Mouse (Mus musculus) left cerebral cortex, adult 9 months (tissue): ENCODE results near the gene BC037034.
"Not testable (repeated sequence)": the region's sequence is repeated elsewhere in the genome, so short reads cannot be mapped to it uniquely, and the experiment has no call there.

Source experiments
- DNase-seq, 2 experiments: peaks; one replicate each; pipeline ENCODE4 v3.0.0; 2022; ENCODE audit warnings: low spot score in 2 of 2

The BC037034 gene

DNA sequence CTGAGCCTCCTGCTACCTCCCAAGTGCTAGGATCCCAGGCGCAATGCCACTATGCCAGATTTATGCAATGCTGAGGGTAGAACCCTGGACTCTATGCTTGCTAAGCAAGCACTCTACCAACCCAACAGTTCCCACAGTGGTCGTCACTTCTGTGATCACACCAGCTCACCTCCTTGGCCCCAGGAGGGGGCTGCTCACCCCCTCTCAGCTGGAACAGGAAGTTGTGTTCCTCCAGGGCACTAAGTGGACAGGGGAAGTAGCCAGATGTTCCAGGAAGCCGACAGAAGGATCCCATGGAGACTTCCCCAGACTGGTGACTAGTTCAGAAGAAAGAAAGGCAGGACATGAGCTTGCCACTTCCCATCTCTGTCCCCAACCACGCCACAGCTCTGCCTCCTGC is 1.8 kb downstream of the BC037034 start:
- no peak for DNase-seq

DNA sequence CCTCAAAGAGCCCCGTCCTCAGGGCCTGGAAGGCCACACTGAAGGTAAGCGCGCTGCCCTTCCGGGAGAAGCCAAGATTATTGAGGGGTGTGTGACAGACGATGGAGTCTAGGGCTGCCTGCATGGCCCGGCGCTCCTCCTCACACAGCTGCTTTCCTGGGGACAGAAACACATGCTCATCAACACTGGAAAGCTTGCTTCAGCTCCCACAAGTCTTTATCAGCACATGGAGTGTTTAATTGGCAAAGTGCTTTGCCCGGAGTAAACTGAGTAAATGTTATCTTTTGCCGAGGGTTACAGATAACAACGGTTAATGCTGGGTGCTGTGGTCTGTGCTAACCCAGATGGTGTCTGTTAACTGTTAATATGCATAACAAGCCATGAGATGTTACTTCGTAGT is 3.0 kb downstream of the BC037034 start:
- DNase-seq, result no peak

DNA sequence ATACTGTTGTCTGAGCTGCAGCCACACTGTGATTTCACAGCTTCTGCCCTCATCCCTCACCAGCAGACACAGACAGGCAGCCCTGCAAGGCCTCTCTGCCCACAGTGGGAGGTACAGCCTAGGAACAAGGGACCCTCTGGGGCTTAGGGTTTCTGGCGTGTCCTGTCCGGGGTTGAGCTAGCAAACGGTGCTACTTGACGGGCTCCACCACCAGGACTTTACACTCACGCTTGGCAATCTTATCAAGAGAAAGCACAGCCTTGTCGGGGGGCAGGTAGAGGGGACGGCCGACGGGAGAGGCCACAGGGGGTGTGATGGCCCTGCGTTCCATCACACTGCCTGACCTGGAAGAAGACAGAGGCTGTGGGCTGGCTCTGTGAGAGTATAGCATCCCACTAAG is 3.8 kb downstream of the BC037034 start:
- DNase-seq, result no peak

DNA sequence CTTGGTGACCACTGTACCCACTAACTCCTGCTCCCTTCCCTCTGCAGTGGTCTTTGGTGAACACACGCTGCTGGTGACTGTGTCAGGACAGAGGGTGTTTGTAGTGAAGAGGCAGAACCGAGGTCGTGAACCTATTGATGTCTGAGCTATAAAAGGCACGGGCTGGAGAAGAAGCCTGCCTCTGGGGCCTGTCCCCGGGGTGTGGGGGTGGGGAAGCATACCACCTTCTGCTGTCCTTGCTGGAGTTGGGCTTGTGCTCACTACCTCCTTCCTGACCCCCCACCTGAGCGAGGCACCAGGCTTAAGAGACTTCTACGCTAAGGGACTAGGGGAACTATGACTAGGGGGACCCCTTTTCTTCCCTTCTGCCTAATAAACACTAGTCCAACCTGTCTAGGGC is 4.8 kb downstream of the BC037034 start:
- DNase-seq, result no peak

DNA sequence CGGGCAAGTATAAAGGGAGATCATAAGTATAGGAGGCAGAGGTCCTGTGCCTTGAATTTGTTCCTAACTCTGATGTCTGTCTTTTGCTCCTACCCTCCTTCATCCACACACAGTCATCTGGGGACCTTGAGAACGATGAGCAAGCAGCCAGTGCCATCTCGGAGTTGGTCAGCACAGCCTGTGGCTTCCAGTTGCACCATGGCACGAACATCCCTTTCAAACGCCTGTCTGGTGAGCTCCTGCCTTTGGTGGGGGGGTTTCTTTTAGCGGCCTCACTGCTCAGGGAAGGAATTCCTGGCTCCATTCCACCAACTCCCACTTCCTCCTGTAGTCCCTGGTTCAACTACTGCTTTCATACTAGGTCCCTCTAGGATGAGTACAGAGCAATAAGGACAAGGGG is 5.3 kb downstream of the BC037034 start:
- DNase-seq, result no peak

DNA sequence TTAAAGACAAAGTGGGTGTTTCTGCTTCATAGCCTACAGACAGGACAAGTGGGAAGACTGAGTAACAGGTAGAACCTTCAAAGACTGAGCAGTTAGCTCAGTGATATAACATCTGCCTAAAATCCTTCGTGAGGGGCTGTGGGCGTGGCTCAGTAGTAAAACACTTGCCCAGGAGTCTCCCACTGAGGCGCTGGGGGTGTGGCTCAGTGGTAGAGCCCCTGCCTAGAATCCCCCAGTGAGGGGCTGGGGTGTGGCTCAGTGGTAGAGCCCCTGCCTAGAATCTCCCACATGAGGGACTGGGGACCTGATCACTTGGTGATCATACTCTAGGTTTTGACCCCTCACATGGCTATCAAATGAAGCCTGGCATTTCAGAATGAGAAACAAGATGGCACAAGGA is 5.8 kb downstream of the BC037034 start:
- no peak for DNase-seq

DNA sequence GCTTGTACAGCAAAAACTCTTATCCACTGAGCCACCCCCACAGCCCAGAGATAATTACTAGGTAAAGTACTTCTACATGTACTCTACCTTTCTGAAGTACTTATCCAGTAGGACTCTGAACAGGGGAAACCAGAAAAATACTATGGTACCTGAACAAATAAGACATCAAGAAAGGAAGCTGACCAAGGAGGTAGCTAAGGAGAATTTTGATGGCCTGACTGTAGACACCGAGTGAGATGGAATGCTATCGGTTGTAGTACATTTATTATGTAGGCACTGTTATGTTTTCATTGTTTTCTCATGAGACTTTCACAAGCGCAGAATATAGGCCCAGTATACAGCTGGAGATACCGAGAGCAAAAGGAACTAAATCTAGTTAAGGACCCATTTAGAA is 6.3 kb downstream of the BC037034 start:
- DNase-seq, result no peak

DNA sequence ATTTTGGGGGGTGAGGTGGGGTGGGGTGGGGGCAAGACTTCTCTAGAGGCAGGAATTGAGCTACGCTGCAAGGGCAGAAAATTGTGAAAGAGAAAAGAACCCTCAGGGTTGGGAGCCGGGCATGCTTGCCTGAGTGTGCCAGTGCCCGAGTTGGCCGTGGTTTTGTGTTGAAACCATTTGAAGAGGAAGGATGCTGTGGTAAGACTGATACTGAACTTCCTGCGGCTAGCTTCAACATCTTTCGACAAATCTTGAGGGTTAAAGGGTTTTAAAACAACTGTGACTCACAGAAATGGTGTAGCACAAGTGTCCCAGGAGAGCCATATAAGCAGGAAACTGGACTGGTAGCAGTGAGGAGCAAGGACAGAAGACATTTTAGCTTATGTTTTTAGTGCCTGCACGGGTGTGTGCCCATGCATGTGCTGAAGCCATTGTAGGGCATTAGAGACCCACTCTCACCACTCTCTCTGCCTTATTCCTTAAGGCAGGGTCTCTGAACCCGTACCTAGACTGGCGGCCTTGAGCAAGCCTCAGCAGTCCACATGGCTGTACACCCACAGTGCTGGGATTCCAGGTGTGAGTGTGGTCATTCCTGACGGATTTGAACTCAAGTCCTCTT is 6.8 kb downstream of the BC037034 start:
- DNase-seq, result no peak

DNA sequence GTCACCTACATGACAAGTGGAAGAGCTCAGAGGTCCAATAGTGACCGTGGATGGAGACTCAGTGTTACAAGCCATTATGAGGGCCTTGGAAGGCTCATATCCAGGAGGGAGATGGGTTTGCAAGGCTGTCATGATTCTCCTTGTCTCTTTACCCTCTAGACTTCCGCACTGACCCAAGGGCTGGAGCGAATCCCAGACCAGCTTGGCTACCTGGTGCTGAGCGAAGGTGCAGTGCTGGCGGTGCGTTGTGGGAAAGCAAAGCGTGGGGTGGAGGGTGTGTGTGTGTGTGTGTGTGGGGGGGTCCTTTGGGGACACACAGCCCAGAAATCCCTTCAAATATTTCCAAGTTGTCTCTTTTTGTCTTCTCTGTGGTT is 7.8 kb downstream of the BC037034 start:
- no peak for DNase-seq

DNA sequence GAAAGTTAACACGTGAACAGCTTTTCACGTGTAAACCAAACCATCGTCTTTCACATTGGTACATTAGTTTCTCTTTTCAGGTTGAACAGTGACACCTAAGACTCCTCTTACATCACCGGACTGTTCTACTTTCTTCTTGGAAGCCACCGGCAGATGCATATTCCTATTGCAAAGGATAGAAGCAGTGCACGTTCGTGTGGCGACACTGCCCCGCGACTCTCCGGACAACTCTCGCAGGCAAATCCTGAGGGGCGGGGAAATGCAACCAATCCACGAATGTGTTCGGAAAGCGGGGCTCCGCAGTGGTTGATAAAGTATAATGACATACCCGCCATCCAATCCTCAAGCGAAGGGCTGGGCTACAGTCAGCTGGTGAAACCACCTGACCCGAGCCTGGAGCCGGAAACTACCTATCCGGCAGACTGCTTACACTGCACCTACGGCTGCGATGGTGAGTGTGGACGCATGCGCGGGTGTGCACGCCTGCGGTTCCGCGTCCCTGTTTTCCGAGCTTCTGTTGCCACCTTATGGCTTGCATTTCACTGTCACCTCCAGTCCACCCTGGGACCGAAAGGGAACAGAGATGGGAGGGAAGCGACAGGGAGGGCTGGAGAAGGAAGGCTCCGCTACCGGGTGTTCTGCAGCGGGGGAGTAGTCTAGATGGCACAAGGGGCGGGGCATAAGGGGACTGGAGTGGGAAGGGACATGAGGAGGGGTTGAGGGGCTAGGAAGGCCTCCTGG is 8.3 kb downstream of the BC037034 start, which contains the start of gene Lamtor4:
Gene Lamtor4 (plus strand): TSS at position 130 of the 741 bp plus-strand sequence.
- peak; percentile 96 to 98 for DNase-seq

DNA sequence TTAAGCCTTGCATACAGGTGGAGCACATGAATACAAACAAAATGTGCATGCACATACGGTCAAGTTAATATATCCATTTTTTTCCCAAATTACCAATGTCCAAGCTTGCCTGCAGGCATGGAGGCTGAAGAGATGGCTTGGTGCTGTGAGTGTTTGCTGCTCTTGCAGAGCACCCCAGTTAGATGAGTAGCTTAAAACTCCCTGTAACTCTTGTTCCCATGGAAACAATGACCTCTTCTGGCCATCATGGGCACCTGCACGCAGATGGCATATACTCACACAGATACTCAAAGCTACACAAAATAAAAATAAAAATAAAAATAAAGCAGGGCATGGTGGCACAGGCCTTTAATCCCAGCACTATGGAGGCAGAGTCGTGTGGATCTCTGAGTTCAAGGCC is 10.8 kb downstream of the BC037034 start:
- DNase-seq, result no peak

DNA sequence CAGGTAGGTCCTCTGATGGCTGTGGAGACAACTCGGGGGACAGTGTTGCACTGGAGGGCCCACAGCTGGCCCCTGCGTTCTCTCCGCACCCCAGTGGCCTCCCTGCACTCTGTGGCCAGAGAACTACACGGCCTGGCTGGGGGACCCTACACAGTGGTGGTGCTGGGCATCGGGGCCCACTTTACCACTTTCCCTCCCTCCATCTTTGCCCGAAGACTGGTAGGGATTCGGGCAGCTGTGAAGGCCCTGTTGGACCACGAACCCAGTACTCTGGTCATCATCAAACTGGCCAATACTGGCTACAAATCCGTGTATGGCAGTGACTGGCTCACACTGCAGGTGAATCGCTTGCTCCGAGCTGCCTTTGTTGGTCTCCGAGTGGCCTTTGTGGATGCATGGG is 12.7 kb downstream of the BC037034 start:
- DNase-seq, result no peak

DNA sequence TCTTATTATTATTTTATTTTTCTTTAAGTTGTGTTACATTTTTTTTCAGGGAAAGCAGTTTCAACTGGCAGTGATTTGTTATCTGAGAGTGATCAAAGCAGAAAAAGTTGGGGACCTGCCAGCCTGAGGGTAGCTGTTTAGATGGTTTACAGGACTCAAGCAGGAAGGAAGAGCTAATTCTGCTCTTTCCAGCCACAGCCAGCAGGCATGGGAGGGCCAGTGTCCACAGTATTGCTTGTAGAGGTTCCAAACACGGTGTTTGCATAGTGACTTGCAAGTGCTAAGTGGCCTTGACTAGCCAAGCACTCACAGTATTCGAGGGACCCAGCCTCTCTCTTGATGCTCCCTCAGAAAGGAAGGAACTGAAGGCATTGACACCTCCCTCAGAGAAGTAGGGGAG is 22.3 kb downstream of the BC037034 start:
- DNase-seq, result no peak

DNA sequence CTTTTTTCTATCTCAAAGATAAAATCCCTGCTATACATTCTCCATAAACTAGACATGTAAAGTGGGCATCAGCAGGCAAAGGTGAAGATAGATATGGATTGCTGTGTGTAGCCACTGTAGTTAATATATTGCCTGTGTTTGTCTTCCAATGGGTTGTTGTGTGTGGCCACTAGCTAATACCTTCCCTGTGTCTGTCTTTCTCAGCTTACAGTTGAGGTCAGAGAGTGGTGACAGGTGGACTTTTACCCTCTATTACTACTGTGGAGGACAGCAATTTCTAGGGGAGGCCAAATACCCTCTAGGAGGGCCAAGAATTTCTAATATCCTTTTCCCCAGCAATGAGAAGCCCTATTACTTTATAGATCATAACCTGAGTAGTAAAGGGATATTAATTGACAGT is 29.6 kb downstream of the BC037034 start:
- DNase-seq, result no peak

DNA sequence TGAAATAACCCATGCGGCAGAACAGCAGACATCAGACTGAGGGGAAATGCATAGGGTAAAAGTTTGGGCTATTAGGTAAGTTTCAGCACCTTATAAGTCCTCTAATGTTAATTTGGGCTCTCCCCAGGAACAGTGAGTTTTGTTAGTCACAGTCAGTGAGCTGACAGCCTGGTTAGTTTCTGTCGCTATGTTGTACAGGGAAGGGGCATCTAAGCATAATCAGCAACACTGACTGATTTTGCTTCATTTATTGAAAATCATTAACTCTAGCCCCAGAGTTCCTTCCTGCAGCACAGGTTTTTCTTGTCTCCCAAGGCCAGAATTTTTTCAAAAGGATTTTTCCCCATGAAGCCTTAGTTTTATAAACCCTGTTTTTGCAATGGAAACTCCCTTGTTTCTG is 30.1 kb downstream of the BC037034 start:
- DNase-seq, result no peak

DNA sequence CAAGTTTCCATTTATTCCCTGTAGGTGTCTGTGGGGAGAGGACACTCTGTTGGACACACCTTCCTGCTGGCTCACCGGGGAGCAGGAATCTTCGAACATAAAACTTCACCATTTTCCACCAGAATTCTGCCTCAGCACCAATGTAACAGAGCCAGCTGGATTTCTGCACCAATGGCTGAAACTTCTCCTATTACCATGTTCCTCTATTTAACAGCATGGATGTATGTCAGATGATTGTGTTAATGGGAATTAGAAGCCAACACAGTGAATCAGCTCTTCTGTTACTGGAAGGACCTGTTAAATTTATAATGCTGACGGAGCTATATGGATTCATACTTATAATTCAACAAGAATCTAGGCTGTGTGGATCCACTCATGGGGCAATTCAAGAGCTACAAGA is 34.3 kb downstream of the BC037034 start:
- no peak for DNase-seq

DNA sequence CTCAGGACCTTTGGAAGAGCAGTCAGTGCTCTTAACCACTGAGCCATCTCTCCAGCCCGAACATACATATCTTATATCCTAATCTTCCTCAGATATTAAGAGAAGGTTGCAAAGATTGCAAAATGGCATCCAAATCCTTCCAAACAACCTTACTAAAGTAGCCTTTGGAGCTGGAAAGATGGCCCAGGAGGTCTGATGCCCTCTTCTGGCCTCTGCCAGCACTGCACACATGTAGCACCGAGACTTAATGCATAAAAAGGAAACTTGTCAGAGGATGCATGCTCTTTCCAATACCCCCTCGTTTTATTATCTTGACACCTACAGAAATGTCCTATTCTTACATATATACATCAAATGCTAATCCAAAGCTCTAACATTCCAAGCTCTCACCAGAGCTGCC is 35.8 kb downstream of the BC037034 start:
- no peak for DNase-seq

DNA sequence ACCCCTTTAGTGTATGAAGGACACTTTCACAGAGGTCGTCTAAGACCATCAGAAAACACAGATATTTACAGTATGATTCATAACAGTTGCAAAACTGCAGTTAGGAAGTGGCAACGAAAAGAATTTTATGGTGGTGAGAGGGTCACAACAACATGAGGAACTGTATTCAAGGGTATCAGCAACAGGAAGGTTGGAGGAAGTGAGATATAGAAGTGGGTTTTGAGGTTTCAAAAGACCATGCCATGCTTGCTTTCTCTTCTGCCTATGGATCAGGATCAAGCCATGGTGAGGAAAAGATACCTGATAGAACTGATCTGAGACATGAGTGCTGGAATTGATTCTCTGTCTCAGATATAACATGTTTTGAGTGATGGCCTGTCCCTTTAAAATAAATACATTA is 36.5 kb downstream of the BC037034 start:
- no peak for DNase-seq

DNA sequence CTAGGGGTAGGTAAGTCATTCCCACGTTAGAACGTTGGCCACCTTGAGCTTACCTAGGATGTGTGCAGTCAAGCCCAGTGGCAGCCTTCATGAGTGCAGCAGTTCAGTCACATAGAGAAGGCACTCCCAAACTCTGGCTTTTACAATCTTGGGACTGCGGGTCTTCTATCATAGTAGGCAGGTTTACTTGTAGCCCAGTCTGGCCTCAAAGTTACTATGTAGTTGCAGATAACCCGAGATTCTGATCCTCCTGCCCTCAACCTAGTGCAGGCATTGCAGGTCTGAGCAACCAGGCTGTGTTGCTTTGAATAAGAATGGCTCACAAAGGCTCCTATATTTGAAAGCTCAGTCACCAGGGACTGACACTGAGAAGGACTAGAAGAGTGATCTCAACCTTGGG is 37.3 kb downstream of the BC037034 start:
- DNase-seq, result no peak

DNA sequence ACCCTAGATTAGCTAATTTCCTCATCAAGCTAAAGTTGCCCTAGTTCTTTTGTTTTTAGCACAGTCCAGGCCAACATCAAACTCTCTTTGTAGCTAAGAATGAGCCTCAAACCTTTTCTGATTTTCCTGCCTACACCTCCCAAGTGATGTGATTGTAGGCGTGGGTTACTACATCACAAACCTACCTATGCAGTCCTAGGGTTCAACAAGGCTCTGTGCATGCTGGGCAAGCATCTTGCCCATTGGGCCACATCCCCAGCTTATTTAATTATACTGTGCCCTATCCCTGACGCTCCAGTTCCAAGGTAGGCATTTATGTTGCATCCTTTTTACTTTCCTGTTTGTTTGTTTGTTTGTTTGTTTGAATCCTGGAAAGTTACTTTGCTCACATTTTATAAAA is 38.1 kb downstream of the BC037034 start, which contains the start of gene Nxpe5:
Gene Nxpe5 (plus strand): TSS at position 199 of the 400 bp plus-strand sequence.
- DNase-seq, result no peak

DNA sequence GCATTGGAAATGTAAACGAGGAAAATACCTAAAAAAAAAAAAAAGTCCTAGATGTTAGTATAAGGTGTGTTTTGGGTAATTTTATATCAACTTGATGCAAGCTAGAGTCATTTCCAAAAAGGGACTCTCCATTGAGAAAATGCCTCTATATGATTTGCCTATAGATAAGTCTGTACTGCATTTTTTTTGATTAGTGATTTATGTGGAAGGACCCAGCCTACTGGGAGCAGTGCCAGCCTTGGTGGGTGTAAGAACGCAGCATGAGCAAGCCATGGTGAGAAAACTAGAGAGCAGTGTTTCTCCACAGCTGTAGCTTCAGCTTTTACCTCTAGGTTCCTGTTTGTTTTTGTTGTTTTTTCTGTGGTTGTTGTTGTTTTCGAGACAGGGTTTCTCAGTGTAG is 40.5 kb downstream of the BC037034 start:
- no peak for DNase-seq

DNA sequence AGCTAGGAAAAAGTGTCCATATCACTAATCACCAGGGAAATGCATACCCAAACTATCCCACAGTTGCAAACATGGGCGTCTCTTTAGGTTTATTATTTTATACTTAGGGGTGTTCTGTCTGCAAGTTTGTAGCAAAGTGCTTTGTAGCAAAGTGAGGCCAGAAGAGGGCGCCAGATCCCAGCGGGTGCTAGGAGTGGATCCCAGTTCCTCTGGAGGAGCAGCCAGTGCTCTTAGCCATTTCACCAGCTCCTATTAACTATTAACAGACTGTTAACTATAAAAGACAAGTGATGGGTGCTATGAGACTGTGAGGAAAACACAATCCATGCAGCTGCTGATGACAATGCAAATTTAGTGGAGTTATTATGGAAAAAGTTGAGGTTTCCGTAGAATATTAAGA is 41.7 kb downstream of the BC037034 start:
- peak; percentile 16 to 85 for DNase-seq

DNA sequence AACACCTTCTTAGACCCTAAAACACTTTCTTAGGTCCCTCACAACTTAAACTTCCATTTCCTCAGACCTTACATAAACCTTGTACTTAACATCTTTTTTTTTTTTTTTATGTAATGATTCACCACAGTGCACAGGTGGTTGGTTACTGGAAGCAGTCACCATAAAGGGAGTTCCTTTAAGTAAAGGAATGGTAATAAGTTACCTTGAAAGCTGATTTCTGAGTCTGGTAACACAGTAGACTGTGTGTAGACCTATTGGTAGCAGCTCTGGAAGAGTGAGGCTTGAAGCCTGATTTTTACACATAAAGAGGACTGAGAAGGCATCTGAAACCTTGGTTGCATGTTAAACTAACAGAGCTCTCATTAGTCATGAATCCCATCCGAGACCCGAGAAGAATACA is 44.0 kb downstream of the BC037034 start:
- DNase-seq, result no peak

DNA sequence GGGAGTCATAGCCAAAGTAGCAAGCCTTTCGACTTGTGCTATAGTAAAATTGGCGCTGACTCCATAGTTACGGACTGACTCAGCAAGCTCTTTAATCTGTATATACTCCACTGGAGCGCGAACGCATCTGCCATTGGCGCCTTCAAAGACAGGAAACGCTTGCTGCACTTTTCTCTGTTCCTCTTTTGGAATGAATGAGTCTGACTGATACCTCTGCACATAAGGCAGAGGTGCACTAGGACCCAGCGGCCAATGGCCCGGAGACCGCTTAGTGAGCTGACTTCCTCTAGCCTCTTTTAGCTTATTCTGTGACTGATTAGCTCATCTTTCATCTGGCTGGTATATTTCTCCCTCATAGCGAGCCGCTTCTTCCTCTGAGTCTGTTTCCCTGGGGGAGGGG is 47.2 kb downstream of the BC037034 start:
- not testable (repeated sequence) for DNase-seq
